Mouse (Mus musculus) natural killer cell, adult 2 months (primary cell): Measurements from ENCODE around the gene Traip.

Experiments
- DNase-seq, 2 experiments: peaks; one replicate each; pipeline ENCODE4 v3.0.0; 2022; ENCODE audit warnings: low spot score in 2 of 2

Gene Traip

GRCm38 (mm10) chr9:107934146-107934545 is 15.8 kb upstream of the Traip start:
- DNase-seq, result no peak

- DNase-seq, result no peak
These were observed 14.6 kb upstream of the Traip start, which contains the start of gene Camkv for GRCm38 (mm10) chr9:107935374-107935773. Gene Camkv, plus strand, starts transcription at chr9:107935674.

- DNase-seq, result peak in 1 of 2 experiments; percentile 13
These were observed 14.1 kb upstream of the Traip start for GRCm38 (mm10) chr9:107935790-107936214.

- DNase-seq, result no peak
These were observed 13.6 kb upstream of the Traip start for GRCm38 (mm10) chr9:107936215-107936822.

- no peak for DNase-seq
These were observed 13.1 kb upstream of the Traip start for GRCm38 (mm10) chr9:107936831-107937230.

GRCm38 (mm10) chr9:107947241-107948194 is 2.4 kb upstream of the Traip start:
- no peak for DNase-seq

GRCm38 (mm10) chr9:107949184-107949921 is 583 bp upstream of the Traip start:
- no peak for DNase-seq

GRCm38 (mm10) chr9:107950460-107951355 is 772 bp downstream of the Traip start:
- peak; percentile 78 to 80 for DNase-seq

- no peak for DNase-seq
These were observed 5.8 kb downstream of the Traip start for GRCm38 (mm10) chr9:107955613-107956289.

GRCm38 (mm10) chr9:107957141-107957540 is 7.2 kb downstream of the Traip start:
- no peak for DNase-seq

GRCm38 (mm10) chr9:107959896-107960295 is 10.0 kb downstream of the Traip start:
- no peak for DNase-seq

GRCm38 (mm10) chr9:107960928-107961327 is 11.0 kb downstream of the Traip start:
- DNase-seq, result no peak

GRCm38 (mm10) chr9:107961351-107961762 is 11.4 kb downstream of the Traip start:
- no peak for DNase-seq

- no peak for DNase-seq
These were observed 11.9 kb downstream of the Traip start for GRCm38 (mm10) chr9:107961881-107962280.

- no peak for DNase-seq
These were observed 13.0 kb downstream of the Traip start for GRCm38 (mm10) chr9:107962916-107963315.

GRCm38 (mm10) chr9:107963700-107964099 is 13.8 kb downstream of the Traip start:
- DNase-seq, result peak; percentile 68 to 74

- no peak for DNase-seq
These were observed 14.7 kb downstream of the Traip start for GRCm38 (mm10) chr9:107964681-107965080.

- DNase-seq, result no peak
These were observed 16.7 kb downstream of the Traip start for GRCm38 (mm10) chr9:107966676-107967075.

GRCm38 (mm10) chr9:107967437-107967836 is 17.5 kb downstream of the Traip start:
- DNase-seq, result no peak

- DNase-seq, result no peak
These were observed 18.6 kb downstream of the Traip start for GRCm38 (mm10) chr9:107968531-107968930.
